Mouse (Mus musculus): ENCODE data around the gene Zfp704. TPM values are rescaled to one million over a fixed set of nuclear protein-coding genes. Genes with fewer than 3 reads are reported as not detected.

Zfp704 gene
- total and polyA plus RNA-seq, 2 experiments from 2014 or later, result 11.3 to 68.8 TPM

GRCm38 (mm10) chr3:9522009-9522408 is 87.9 kb downstream of the Zfp704 start:
- H3K4me3 ChIP-seq (ENCODE audit: low read depth, low read length), result no peak overlapping the region
- TF ChIP-seq CTCF (IDR thresholded peaks at IDR 0.05), result no peak
- H3K4me2 ChIP-seq (ENCODE audit: low read depth, low read length, poor library complexity, severe bottlenecking), result no peak overlapping the region
- H3K9me3 ChIP-seq (ENCODE audit: low read length), result no peaks in the 10 kb centered on the region
- ATAC-seq (ENCODE audit: low FRiP score), result no peak
- no peak overlapping the region for H3K9ac ChIP-seq (replicated peaks; ENCODE audit: low read length, poor library complexity, severe bottlenecking)
- H3K36me3 ChIP-seq (ENCODE audit: insufficient read depth, low read length), result no peaks in the 10 kb centered on the region
- H3K4me1 ChIP-seq (ENCODE audit: insufficient read depth, low read length), result peaks cover 24% of the 10 kb centered on the region; the same call in 1 of the 2 replicates
- DNase-seq (ENCODE audit: low spot score), result no peak
- H3K27me3 ChIP-seq (ENCODE audit: insufficient read depth, low read length), result no peaks in the 10 kb centered on the region
- 73% methylated on average over 6 of the region's 6 CpGs for WGBS
- H3K27ac ChIP-seq (ENCODE audit: low read depth, low read length), result no peak overlapping the region

DNA sequence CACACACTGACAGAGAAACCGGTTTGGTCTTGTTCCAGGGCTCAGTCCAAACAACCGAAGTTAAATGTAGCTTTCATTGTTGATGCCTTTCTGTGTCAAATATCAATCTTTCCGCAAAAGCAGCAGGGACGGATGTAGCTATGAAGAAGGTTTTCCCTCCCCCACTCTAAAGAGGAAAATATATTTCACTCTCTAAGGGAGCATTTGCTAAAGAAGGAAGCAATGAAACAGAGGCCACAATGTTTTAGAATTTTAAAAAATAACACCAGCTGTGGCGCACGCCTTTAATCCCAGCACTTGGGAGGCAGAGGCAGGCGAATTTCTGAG is 89.2 kb downstream of the Zfp704 start:
- DNase-seq (ENCODE audit: low spot score) (no peak), ATAC-seq (ENCODE audit: low FRiP score) (0 out of 2 replicates have a peak, but pooled peaks have one; percentile 6)
- H3K36me3 ChIP-seq (ENCODE audit: insufficient read depth, low read length), result no peaks in the 10 kb centered on the region
- H3K4me1 ChIP-seq (ENCODE audit: insufficient read depth, low read length), result peaks cover 24% of the 10 kb centered on the region; the same call in 1 of the 2 replicates
- WGBS, result 41% methylated on average over 7 of the region's 7 CpGs
- no peaks in the 10 kb centered on the region for H3K9me3 ChIP-seq (ENCODE audit: low read length)
- H3K4me2 ChIP-seq (ENCODE audit: low read depth, low read length, poor library complexity, severe bottlenecking), result no peak overlapping the region
- H3K9ac ChIP-seq (replicated peaks; ENCODE audit: low read length, poor library complexity, severe bottlenecking), result 0 out of 2 replicates have a peak overlapping the region, but pooled peaks have one; percentile 19
- H3K4me3 ChIP-seq (ENCODE audit: low read depth, low read length), result no peak overlapping the region
- H3K27ac ChIP-seq (ENCODE audit: low read depth, low read length), result peak overlapping the region; percentile 77; the same call in 1 of the 2 replicates
- no peaks in the 10 kb centered on the region for H3K27me3 ChIP-seq (ENCODE audit: insufficient read depth, low read length)
- no peak for TF ChIP-seq CTCF (IDR thresholded peaks at IDR 0.05)

GRCm38 (mm10) chr3:9520051-9520727 is 89.7 kb downstream of the Zfp704 start:
- Histone ChIP-seq H3K4me3 (ENCODE audit: low read depth, low read length) (no peak overlapping the region), H3K9ac (replicated peaks; ENCODE audit: low read length, poor library complexity, severe bottlenecking) (peak overlapping the region; percentile 19; the same call in 1 of the 2 replicates), H3K27ac (ENCODE audit: low read depth, low read length) (peak overlapping the region; percentile 77), H3K4me2 (ENCODE audit: low read depth, low read length, poor library complexity, severe bottlenecking) (peak overlapping the region; percentile 26), H3K4me1 (ENCODE audit: insufficient read depth, low read length) (peaks cover 24% of the 10 kb centered on the region; the same call in 1 of the 2 replicates), H3K27me3 (ENCODE audit: insufficient read depth, low read length) (no peaks in the 10 kb centered on the region), H3K36me3 (ENCODE audit: insufficient read depth, low read length) (no peaks in the 10 kb centered on the region), H3K9me3 (ENCODE audit: low read length) (no peaks in the 10 kb centered on the region)
- WGBS, result 10% methylated on average over 17 of the region's 17 CpGs
- peak; percentile 92 for DNase-seq (ENCODE audit: low spot score)
- no peak for TF ChIP-seq CTCF (IDR thresholded peaks at IDR 0.05)
- ATAC-seq (ENCODE audit: low FRiP score), result peak; percentile 88

DNA sequence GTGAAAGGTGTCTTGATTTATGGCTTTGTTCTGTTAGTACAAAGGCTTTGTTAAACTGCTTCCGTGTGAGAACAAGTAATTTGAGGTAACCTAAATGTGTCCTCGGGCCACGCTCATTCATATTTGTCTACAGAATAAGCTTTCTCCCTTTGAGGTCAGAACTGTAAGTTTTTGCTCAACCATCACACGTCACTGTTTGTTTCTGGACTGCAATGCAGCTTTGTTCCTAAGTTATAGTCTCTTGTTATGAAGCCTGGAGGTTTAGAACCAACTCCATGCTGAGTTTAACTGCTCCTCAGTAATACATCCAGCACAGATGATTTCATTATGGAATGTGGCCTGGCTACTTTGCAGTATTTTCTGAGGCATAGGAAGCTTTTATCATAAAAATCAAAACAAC is 90.4 kb downstream of the Zfp704 start:
- Histone ChIP-seq H3K4me1 (ENCODE audit: insufficient read depth, low read length) (peaks cover 24% of the 10 kb centered on the region; the same call in 1 of the 2 replicates), H3K27ac (ENCODE audit: low read depth, low read length) (no peak overlapping the region), H3K9ac (replicated peaks; ENCODE audit: low read length, poor library complexity, severe bottlenecking) (no peak overlapping the region), H3K4me2 (ENCODE audit: low read depth, low read length, poor library complexity, severe bottlenecking) (no peak overlapping the region), H3K36me3 (ENCODE audit: insufficient read depth, low read length) (no peaks in the 10 kb centered on the region), H3K27me3 (ENCODE audit: insufficient read depth, low read length) (no peaks in the 10 kb centered on the region), H3K9me3 (ENCODE audit: low read length) (no peaks in the 10 kb centered on the region), H3K4me3 (ENCODE audit: low read depth, low read length) (no peak overlapping the region)
- TF ChIP-seq CTCF (IDR thresholded peaks at IDR 0.05), result no peak
- no peak for ATAC-seq (ENCODE audit: low FRiP score)
- 57% methylated on average over 4 of the region's 4 CpGs for WGBS
- no peak for DNase-seq (ENCODE audit: low spot score)

GRCm38 (mm10) chr3:9518936-9519335 is 90.9 kb downstream of the Zfp704 start:
- Histone ChIP-seq H3K4me1 (ENCODE audit: insufficient read depth, low read length) (peaks cover 24% of the 10 kb centered on the region), H3K9me3 (ENCODE audit: low read length) (no peaks in the 10 kb centered on the region), H3K4me3 (ENCODE audit: low read depth, low read length) (no peak overlapping the region), H3K4me2 (ENCODE audit: low read depth, low read length, poor library complexity, severe bottlenecking) (no peak overlapping the region), H3K9ac (replicated peaks; ENCODE audit: low read length, poor library complexity, severe bottlenecking) (no peak overlapping the region), H3K36me3 (ENCODE audit: insufficient read depth, low read length) (no peaks in the 10 kb centered on the region), H3K27me3 (ENCODE audit: insufficient read depth, low read length) (no peaks in the 10 kb centered on the region), H3K27ac (ENCODE audit: low read depth, low read length) (no peak overlapping the region)
- no peak for TF ChIP-seq CTCF (IDR thresholded peaks at IDR 0.05)
- 95% methylated on average over 7 of the region's 7 CpGs for WGBS
- DNase-seq (ENCODE audit: low spot score), result no peak
- ATAC-seq (ENCODE audit: low FRiP score), result no peak

GRCm38 (mm10) chr3:9516119-9516855 is 93.6 kb downstream of the Zfp704 start:
- Histone ChIP-seq H3K4me1 (ENCODE audit: insufficient read depth, low read length) (peaks cover 11% of the 10 kb centered on the region), H3K4me3 (ENCODE audit: low read depth, low read length) (no peak overlapping the region), H3K27me3 (ENCODE audit: insufficient read depth, low read length) (no peaks in the 10 kb centered on the region), H3K9me3 (ENCODE audit: low read length) (no peaks in the 10 kb centered on the region), H3K36me3 (ENCODE audit: insufficient read depth, low read length) (no peaks in the 10 kb centered on the region), H3K4me2 (ENCODE audit: low read depth, low read length, poor library complexity, severe bottlenecking) (no peak overlapping the region), H3K27ac (ENCODE audit: low read depth, low read length) (no peak overlapping the region), H3K9ac (replicated peaks; ENCODE audit: low read length, poor library complexity, severe bottlenecking) (no peak overlapping the region)
- no peak for TF ChIP-seq CTCF (IDR thresholded peaks at IDR 0.05)
- no peak for DNase-seq (ENCODE audit: low spot score)
- no peak for ATAC-seq (ENCODE audit: low FRiP score)
- WGBS, result 79% methylated on average over 8 of the region's 8 CpGs

All from midbrain, postnatal 0 days (tissue).